Mouse (Mus musculus): Measurements from ENCODE around the gene Pde10a.

- no peak for TF ChIP-seq CTCF (IDR thresholded peaks at IDR 0.05)
- no peak for TF ChIP-seq POLR2A (IDR thresholded peaks at IDR 0.05; ENCODE audit: insufficient read depth, low read depth, low read length)
- no peak for TF ChIP-seq EP300 (IDR thresholded peaks at IDR 0.05; ENCODE audit: insufficient read depth, low read depth, low read length)
Observed at GRCm38 (mm10) chr17:8652681-8653262, 127.6 kb downstream of the Pde10a start.
